Mouse (Mus musculus): ENCODE results near the gene Yes1. TPM values are rescaled to one million over a fixed set of nuclear protein-coding genes. Genes with fewer than 3 reads are reported as not detected.
"Not testable (repeated sequence)": the region's sequence is repeated elsewhere in the genome, so short reads cannot be mapped to it uniquely, and the experiment has no call there.

The Yes1 gene
- total RNA-seq, 4 experiments from 2014 or later: 13.0 to 15.5 (median 14.3) TPM

DNA sequence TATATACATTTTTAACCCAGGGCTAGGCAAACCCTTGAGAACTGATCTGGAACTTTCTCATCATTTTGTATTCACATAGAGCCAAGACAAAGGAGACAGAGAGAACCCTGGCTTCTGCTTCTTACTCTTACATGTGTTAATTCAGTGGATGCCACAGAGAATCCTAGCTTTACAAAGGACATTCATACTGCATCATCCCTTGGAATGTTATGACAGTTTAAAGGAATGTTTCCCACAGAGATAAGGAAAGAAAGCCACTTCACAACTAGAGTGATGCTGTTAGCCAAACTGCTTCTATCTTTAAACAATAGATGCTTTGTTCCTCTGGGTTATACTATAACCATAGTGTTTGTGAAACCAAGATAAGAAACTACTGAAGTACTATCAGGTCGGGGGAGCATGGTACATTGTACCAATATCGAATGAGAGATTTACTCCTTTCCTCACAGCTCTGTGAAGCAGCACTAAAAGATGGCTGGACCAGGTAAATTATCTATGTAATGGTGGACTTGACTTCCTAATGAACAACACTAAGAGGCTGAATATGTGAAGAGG, 95.3 kb downstream of the Yes1 start:
- DNase-seq (ENCODE audit: low spot score in 2 of 2): no peak

DNA sequence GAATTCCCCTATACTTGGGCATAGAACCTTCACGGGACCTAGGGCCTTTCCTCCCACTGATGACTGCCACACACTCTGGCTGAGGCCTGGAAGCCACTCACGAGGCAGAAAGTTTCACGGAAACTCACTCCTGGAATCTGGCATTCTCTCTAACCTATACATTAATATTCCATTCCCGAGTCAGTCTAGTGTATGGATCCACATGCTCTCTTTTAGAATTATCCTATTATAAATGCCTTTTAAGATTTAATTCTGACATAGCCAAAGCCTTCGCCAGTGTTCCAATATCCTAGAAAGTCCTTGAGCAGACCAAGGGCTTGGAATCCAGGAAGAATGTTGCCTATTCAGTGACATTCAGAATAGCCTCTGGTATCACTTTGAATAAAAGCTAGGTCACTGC, 100.5 kb downstream of the Yes1 start:
- DNase-seq (ENCODE audit: low spot score in 2 of 2): no peak

DNA sequence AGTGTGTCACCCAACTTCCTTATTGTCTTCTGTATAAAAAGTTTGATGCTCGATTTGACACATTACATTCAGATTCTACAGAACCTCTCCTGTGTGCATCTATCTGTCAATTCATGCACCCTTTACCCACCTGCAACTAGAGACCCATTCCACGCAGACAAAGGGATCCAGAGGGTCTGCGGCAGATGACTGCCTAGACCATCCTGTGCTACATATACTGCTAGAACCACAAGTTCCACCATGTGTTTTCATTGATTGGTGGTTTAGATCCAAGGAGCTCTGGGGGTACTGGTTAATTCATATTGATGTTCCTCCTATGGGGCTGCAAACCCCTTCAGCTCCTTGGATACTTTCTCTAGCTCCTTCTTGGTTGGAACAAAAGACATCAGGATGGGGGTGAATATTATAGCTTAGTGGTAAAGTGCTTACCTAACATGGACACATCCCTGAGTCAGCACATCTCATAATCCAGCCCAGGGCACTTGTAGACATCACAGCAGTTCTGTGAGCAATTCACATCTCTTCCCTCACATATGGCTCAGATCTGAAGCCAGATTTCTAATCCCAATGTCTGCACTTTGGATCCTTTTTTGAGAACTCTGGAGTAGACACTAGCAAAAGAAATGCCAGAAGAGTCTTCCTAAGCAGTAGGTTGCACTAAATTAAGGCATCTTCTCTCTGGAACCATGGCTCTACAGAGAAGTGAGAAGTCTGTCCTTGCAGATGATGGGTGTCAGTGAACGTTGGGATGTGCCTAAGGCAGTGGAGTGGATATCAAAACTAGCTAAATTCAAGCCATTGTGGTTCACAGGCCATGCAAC, 101.5 kb downstream of the Yes1 start:
- no peak for DNase-seq (ENCODE audit: low spot score in 2 of 2)

DNA sequence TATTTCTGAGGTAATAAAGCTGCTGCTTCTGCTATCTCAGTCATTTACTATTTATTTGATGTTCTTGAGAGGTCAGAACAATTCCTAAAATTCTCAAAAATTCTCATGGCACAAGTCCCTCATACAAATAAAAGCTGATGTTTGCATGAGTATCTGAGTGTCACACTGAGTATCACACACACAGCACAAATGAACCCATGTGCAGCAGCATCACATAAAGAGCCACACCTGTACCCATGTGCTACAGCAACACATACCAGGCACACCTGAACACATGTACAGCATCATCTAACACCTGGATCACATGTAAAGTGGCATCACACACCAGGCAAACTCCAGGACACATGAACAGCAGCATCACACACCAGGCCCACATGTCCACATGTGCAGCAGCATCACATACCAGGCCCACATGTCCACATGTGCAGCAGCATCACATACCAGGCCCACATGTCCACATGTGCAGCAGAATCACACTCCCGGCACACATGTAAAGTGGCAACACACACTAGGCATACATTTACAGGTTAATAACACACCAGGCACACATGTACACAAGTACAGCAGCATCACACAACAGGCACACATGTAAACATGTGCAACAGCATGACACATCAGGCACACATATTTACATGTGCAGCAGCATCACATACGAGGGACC, 102.2 kb downstream of the Yes1 start:
- DNase-seq (ENCODE audit: low spot score in 2 of 2): no peak

DNA sequence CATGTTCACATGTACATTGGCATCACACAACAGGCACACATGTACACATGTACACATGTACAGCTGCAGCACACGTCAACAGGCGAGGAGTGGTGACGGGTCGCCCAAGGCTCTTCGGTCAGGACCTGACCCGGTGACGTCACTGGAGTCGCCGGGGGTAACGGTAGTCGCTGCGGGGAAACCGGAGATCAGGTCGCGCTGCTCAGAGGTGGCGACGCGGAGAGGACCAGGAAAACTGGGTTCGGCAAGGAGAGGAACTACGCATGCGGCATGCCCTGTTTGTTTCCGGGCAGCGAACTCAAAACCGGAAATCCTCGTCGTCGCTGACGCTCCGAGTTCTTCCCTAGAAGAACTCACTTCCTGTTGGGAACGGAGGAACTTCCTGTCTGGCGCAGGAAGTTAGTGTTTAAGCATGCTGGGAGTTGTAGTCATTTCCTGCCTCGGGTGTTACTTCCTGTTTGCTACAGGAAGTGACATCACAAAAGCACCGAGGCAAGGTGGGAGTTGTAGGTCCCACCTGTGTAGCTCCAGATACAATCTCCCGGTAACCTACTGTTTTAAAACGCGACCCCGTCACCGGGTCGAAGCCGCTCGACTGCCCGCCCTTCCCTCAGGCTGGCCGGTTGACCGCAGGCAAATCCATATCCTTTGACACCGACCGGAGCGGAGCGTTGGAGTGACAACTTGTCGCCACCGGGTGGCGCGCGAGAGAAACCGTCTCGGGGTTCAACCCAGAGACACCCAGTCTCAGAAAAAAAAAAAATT, 102.9 kb downstream of the Yes1 start:
- peak; percentile 79 to 94 for DNase-seq (ENCODE audit: low spot score in 2 of 2)

DNA sequence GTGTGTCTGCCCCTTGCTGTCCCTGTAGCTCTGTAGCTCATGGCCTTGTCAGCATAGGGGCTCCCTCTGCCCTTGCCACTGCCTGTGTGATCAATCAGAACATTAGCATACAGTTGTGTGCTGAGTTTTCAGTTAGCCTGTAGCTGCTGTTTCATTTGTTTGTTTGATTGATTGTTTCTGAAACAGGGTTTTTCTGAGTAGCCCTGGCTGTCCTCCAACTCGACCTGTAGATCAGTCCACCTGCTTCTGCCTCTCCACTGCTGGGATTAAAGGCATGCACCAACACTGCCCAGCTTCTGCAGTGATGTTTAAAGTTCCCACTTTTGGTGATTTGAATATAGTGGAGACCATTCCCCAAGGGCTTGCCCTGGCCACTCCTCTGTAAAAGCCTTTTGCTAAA, 106.8 kb downstream of the Yes1 start:
- DNase-seq (ENCODE audit: low spot score in 2 of 2): no peak

DNA sequence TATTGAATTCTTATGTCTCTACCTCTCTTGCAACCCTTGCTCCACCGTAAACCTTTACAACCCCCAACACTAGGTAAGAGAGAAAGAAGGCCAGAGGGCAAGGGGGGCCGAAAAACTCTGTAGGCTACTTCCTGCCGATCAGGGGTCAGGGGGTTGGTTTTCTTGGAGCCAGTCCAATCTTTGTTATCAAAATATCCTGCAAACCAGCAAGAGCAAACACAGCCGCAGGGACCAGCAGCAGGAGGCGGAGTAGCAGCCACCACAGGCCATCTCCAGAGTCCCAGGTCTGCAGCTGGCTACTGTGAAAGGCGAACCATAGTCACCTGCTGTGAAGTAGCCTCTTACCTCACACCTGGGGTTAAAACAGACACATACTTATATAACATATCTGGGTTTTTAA, 107.9 kb downstream of the Yes1 start:
- no peak for DNase-seq (ENCODE audit: low spot score in 2 of 2)

DNA sequence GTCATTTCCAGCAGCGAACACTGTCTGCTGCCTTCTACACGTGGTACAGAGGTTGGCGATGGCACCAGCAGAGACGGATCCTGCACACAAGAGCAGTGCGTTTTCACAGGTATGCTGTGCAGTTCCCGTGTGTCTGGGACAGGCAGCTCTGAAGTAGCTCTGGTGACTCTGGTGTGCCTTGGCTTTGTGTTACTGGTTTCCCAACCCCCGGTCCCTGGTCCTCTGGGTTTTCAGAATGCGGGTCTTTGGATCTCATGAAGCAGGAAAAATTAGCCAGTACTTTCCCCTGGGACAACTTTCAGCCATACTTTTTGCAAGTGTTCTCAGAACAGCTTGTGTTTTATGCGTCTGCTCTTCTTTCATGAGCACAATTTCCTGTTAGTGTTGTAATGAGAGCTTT, 109.4 kb downstream of the Yes1 start:
- no peak for DNase-seq (ENCODE audit: low spot score in 2 of 2)

DNA sequence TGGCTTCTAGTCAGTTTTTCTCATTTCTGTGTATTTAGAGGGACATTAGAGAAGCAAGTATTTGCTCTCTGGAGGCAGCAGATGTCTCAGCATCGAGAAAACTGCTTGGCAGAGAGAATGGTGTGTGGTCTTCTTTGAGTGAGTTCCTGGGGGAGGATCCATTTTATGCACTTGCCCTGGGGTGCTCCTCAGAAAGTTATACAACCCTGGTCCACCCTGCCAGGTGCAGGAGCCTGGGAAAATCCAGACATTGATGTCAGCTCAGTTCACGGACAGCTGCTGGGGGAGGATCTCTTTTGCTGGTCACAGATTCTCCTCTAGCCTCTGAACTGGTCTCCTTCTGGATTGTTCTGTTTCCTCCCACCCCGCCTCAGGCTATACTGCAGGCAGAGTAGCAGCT, 110.3 kb downstream of the Yes1 start:
- DNase-seq (ENCODE audit: low spot score in 2 of 2): no peak

DNA sequence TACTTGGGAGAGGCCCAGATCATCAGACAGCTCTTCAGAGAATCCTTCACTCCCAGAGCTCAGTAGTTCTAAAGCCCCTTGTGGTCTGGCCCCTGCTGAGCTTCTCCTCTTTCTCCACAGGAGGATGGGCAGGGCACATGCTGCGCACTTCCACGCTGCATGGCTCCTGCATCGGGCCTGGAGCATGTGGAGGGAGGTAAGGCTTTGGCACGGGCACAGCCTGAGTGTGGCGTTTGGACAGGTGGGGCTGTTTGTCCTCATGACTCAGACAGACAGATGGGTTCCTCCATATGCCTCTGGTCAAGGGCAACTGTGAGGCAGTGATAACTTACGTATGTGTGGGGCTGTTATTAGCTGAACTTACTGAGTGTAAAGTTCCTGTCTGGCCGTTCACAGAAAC, 111.3 kb downstream of the Yes1 start:
- DNase-seq (ENCODE audit: low spot score in 2 of 2): no peak

DNA sequence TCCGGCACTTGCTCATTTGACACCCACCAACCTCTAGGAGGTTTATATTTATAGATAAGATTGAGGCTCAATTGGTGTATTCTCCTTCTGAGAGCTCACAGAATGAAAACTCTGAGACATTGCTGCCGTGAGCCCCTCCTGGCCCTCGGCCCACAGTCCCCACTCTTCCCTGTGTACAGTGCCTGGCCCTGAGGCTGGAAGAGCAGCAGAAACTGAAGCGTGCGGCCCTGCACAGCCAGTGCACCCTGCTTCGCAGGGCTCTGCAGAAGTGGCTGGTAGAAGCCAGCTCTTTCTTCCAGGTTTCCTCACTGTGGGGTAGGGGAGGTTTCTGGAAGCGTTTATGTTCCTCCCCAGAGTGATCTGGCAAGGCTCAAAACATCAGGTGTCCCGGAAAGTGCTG, 111.7 kb downstream of the Yes1 start:
- DNase-seq (ENCODE audit: low spot score in 2 of 2): not testable (repeated sequence)

DNA sequence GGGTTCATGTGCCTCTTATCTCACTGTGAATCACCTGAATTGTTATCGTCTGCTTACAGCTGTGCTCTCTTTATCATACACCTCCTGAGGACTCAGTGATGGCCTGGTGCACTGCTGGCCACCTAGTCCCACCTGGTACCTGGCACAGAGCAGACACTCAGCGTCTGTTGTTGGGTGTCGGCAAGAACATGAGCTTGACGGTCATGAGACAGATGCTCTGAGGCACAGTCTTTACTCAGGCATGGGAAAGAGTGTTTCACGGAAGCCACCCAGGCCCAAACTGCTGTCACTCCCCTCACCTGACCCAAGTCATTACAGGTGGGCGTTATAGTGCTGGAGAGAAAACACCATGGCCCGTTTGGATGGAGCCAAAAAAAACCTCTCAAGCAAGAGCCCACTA, 113.0 kb downstream of the Yes1 start:
- DNase-seq (ENCODE audit: low spot score in 2 of 2): no peak

DNA sequence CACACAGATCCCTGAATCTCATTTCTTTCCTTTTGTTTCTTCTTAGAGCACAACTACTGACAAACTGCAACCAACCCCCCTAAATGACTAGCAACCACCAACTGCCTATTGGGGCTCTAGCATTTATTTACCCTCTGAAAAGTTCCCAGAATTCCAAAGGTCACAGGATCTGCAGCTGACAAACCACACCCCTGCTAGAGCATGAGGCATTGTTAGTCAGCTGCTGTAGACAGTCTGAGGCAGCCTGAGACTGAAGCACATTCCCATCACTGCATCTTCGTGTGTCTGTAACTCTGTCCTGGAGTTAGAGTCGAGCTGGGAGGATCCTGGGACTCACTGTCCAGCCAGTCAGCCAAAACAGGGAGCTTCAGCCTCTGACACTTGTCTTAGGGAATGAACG, 114.4 kb downstream of the Yes1 start:
- DNase-seq (ENCODE audit: low spot score in 2 of 2): not testable (repeated sequence)

DNA sequence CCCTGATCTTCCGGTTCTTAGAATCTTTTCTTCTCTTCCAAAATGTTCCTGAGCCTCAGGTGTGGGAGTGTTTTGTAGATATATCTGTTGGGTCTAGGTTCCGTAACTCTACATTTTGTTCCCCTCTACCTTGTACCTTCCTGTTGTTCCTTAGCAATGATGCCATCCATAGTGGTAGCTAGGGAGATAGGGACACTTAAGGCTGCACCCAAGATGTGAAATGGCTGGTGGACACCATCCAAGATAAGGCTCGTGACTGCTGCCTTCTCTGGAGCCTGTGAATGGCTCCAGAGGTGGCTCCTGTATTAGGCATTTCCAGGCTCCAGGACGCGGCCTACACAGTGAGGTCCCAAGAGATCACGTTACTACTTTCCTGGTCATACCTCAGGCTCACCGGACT, 117.3 kb downstream of the Yes1 start:
- no peak for DNase-seq (ENCODE audit: low spot score in 2 of 2)

DNA sequence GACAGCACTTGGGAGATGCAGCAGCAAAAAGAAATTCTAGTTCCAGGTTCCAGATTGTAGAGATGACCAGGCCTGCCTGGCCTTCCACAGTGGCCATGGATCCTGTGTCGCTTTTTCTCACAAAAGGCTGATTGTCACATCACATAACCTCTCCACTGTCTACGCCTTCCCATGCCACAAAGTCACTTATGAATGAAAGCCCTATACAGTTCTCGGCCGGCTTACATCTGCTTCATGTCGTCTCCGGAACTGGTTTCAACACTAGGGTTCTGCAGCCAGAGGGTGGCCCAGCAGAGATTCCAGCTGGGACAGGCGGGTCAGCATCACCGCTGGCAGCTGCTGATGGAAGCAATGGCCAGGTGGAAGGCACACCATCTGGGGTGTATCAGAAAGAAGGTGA, 117.9 kb downstream of the Yes1 start:
- DNase-seq (ENCODE audit: low spot score in 2 of 2): no peak

DNA sequence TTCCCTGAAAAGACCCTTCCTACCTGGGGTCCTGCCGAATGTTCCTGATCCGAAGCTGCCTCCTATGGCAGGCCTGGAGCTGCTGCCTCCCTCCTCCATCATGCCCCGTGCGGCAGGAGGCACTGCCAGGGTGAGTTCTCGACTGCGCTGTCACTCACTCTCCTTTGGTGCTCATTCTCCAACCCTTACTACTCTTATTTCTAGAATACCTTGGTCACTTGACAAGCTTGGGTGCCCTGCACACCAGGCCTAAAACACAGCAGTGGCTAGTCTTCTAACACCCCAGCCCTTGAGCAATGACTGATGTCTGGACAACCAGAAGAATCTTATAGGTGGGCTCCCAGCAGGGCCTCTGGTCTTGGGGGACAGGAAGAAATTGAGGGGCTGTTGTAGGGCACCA, 122.9 kb downstream of the Yes1 start:
- not testable (repeated sequence) for DNase-seq (ENCODE audit: low spot score in 2 of 2)

DNA sequence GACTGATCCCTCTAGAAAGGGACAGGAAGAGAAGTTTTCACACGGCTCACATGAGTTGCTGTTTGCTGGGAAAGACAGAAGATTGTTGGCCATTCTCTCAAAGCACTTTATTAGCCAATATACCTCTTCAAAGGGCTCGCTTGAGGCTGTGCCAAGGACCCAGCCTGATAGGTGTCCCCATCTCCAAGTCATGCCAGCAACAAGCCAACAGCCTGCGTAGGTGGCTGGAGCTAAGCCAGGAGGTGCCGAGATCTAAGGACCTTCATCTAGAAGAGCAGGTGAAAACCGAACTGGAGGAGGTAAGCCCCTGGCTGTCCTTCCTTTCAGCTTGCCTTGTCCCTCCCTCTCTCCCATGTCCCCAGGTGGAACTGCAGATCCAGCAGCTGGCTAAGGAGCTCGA, 124.8 kb downstream of the Yes1 start:
- DNase-seq (ENCODE audit: low spot score in 2 of 2): no peak

Other genes starting within 250 kb of the Yes1 start
- 100 to 1,000 TPM; 369 to 425 (median 401) TPM for gene Ppp1cb, start 152.3 kb upstream of the Yes1 start, total RNA-seq (2022)
- gene Pisd, start 174.5 kb downstream of the Yes1 start, total RNA-seq (2022): 10 to 100 TPM; 55.4 to 61.4 (median 58.9) TPM
- not detected for gene Gm20671, start 215.9 kb downstream of the Yes1 start, total RNA-seq (2022)
- 10 to 100 TPM; 31.4 to 40.3 (median 35.3) TPM for gene Prr14l, start 243.1 kb downstream of the Yes1 start, total RNA-seq (2022)